Mouse (Mus musculus) liver, adult 2 months (tissue): ENCODE data around the gene Emd. TPM values are rescaled to one million over a fixed set of nuclear protein-coding genes. Genes with fewer than 3 reads are reported as not detected.
A peak's percentile ranks its signal among the peaks of the same experiment; 100 is the strongest.
"Not testable (repeated sequence)": the region's sequence is repeated elsewhere in the genome, so short reads cannot be mapped to it uniquely, and the experiment has no call there.

Source experiments
- DNase-seq: peaks from one replicate; pipeline ENCODE4 v3.0.0-alpha.2; 2011; ENCODE audit warnings: low read depth, low spot score; ENCODE audit errors: extremely low read depth
- H3K27ac ChIP-seq: fragments of 200-500 bp; replicated peaks from 2 replicates; pipeline ENCODE4 v1.5.1; 2012; ENCODE audit warnings: low read depth, mild to moderate bottlenecking, control low read depth, inconsistent platforms, low read length; ENCODE audit not compliant: insufficient read depth
- H3K27me3 ChIP-seq: fragments of 200-500 bp; 2 replicates; pipeline ENCODE4 v1.6.1; 2012; ENCODE audit warnings: mild to moderate bottlenecking, moderate library complexity, low read length, inconsistent platforms; ENCODE audit not compliant: control insufficient read depth, insufficient read depth
- H3K36me3 ChIP-seq: fragments of 200-500 bp; 2 replicates; pipeline ENCODE4 v1.6.1; 2012; ENCODE audit warnings: low read length, inconsistent platforms; ENCODE audit not compliant: control insufficient read depth, insufficient read depth
- H3K4me1 ChIP-seq: fragments of 200-500 bp; 2 replicates; pipeline ENCODE4 v1.6.1; 2011; ENCODE audit warnings: low read length; ENCODE audit not compliant: control insufficient read depth, insufficient read depth
- H3K4me3 ChIP-seq: fragments of 200-500 bp; 2 replicates; pipeline ENCODE4 v1.5.1; 2011; ENCODE audit warnings: low read depth, mild to moderate bottlenecking, control low read depth, low read length, moderate library complexity; ENCODE audit not compliant: insufficient read depth
- H3K79me2 ChIP-seq: fragments of 200-500 bp; 2 replicates; pipeline ENCODE4 v1.6.1; 2012; ENCODE audit warnings: inconsistent platforms, mild to moderate bottlenecking, low read length, moderate library complexity; ENCODE audit not compliant: control insufficient read depth, insufficient read depth
- H3K9ac ChIP-seq: fragments of 200-500 bp; 2 replicates; pipeline ENCODE4 v1.6.1; 2012; ENCODE audit warnings: low read depth, mild to moderate bottlenecking, control low read depth, inconsistent platforms, low read length
- CTCF ChIP-seq: fragments of 200-500 bp; IDR thresholded peaks from 2 replicates; pipeline ENCODE4 v1.5.1; 2011; ENCODE audit warnings: low read depth, low read length, control low read depth
- POLR2A ChIP-seq: fragments of 200-500 bp; IDR thresholded peaks from 2 replicates; pipeline ENCODE4 v1.6.1; 2011; ENCODE audit warnings: low read length, control low read depth; ENCODE audit not compliant: insufficient read depth; ENCODE audit errors: extremely low read depth
- WGBS: fragments of 180-500 bp; shearing (Covaris S2); methylation state at CpG from one replicate; pipeline ENCODE4 v1.1.7; 2018; 5-methylcytosine and 5-hydroxymethylcytosine counted together
- polyA plus RNA-seq: library from polyadenylated mRNA; depleted of rRNA; stranded (reverse); fragments of >200 nt; gene quantifications from 2 replicates; pipeline ENCODE4 v1.2.3, GENCODE M21; 2012; rRNA removed
- total RNA-seq: library from RNA; depleted of rRNA; stranded (reverse); fragments of >200 nt; gene quantifications from 2 replicates; pipeline ENCODE4 v1.2.3, GENCODE M21; 2014; rRNA removed

The Emd gene
- total RNA-seq, result 10.2 and 10.3 TPM in 2 replicates
- 32.4 and 38.8 TPM in 2 replicates for polyA plus RNA-seq

- Histone ChIP-seq H3K79me2 (no peaks in the 10 kb centered on the region), H3K4me3 (peak within 1 kb of the TSS; percentile 83), H3K27ac (peak within 1 kb of the TSS; percentile 68), H3K4me1 (peaks cover 5% of the 10 kb centered on the region; the same call in 1 of the 2 replicates), H3K27me3 (no peaks in the 10 kb centered on the region), H3K9ac (peak within 1 kb of the TSS; percentile 82), H3K36me3 (peaks cover 3% of the 10 kb centered on the region; the same call in 1 of the 2 replicates)
- DNase-seq, result peak; percentile 91
- 11% methylated on average over 39 of the region's 39 CpGs for WGBS
- TF ChIP-seq CTCF (no peak), POLR2A (0 out of 2 replicates have a peak, but pooled peaks have one; percentile 49)
These were observed at the start of gene Emd for GRCm38 (mm10) chrX:74254153-74254887. Emd (plus strand) TSS chrX:74254687.

- H3K9ac ChIP-seq, result no peak overlapping the region
- no peak for TF ChIP-seq POLR2A
- no peak for TF ChIP-seq CTCF
These were observed 36.0 kb upstream of the Emd start for GRCm38 (mm10) chrX:74218496-74218895.

GRCm38 (mm10) chrX:74219449-74219848 lies 35.0 kb upstream of the Emd start:
- TF ChIP-seq POLR2A (no peak), CTCF (no peak)
- WGBS, result 61% methylated on average over 13 of the region's 13 CpGs
- Histone ChIP-seq H3K4me1 (no peaks in the 10 kb centered on the region), H3K27ac (no peak overlapping the region), H3K79me2 (no peaks in the 10 kb centered on the region), H3K4me3 (no peak overlapping the region), H3K27me3 (no peaks in the 10 kb centered on the region), H3K36me3 (no peaks in the 10 kb centered on the region), H3K9ac (no peak overlapping the region)
- no peak for DNase-seq

More at GRCm38 (mm10) chrX:74218496-74218895, 36.0 kb upstream of the Emd start:
- H3K27ac ChIP-seq, result no peak overlapping the region
- no peaks in the 10 kb centered on the region for H3K36me3 ChIP-seq
- 90% methylated on average over 4 of the region's 4 CpGs for WGBS
- no peaks in the 10 kb centered on the region for H3K79me2 ChIP-seq
- DNase-seq, result no peak
- no peaks in the 10 kb centered on the region for H3K4me1 ChIP-seq
- no peak overlapping the region for H3K4me3 ChIP-seq
- H3K27me3 ChIP-seq, result no peaks in the 10 kb centered on the region

GRCm38 (mm10) chrX:74220099-74220498 lies 34.4 kb upstream of the Emd start:
- H3K27ac ChIP-seq, H3K27me3 ChIP-seq, H3K79me2 ChIP-seq, H3K4me1 ChIP-seq, H3K4me3 ChIP-seq, H3K9ac ChIP-seq, DNase-seq, H3K36me3 ChIP-seq: not testable (repeated sequence)
- WGBS, result 20% methylated on average over 1 of the region's 1 CpGs

- Histone ChIP-seq H3K27me3 (no peaks in the 10 kb centered on the region), H3K9ac (no peak overlapping the region), H3K36me3 (no peaks in the 10 kb centered on the region; the same call in 1 of the 2 replicates), H3K79me2 (no peaks in the 10 kb centered on the region), H3K27ac (no peak overlapping the region), H3K4me1 (no peaks in the 10 kb centered on the region), H3K4me3 (no peak overlapping the region)
- no peak for TF ChIP-seq CTCF
- TF ChIP-seq POLR2A, result no peak
- WGBS, result 80% methylated on average over 1 of the region's 1 CpGs
- no peak for DNase-seq
These were observed 24.4 kb upstream of the Emd start for GRCm38 (mm10) chrX:74230038-74230437.

- no peaks in the 10 kb centered on the region; the same call in 1 of the 2 replicates for H3K36me3 ChIP-seq
- H3K4me1 ChIP-seq, result no peaks in the 10 kb centered on the region
- 89% methylated on average over 5 of the region's 5 CpGs for WGBS
- no peak overlapping the region for H3K9ac ChIP-seq
- TF ChIP-seq CTCF (no peak), POLR2A (no peak)
- no peaks in the 10 kb centered on the region for H3K27me3 ChIP-seq
- no peaks in the 10 kb centered on the region for H3K79me2 ChIP-seq
- no peak overlapping the region for H3K27ac ChIP-seq
- H3K4me3 ChIP-seq, result no peak overlapping the region
- no peak for DNase-seq
These were observed 21.3 kb upstream of the Emd start for GRCm38 (mm10) chrX:74233196-74233595.
